Mouse (Mus musculus) forebrain, postnatal 0 days (tissue): ENCODE measurements around the gene Bcl10. TPM values are rescaled to one million over a fixed set of nuclear protein-coding genes. Genes with fewer than 3 reads are reported as not detected.
A peak's percentile ranks its signal among the peaks of the same experiment; 100 is the strongest.

Source experiments
- ATAC-seq: fragments of 200-750 bp; cut with Nextera tagmentation; 2 replicates; pipeline ENCODE4 v1.8.0; 2017; ENCODE audit warnings: mild to moderate bottlenecking, moderate library complexity
- DNase-seq: peaks from one replicate; pipeline ENCODE4 v3.0.0-alpha.2; 2015
- H3K27ac ChIP-seq: fragments of 300-500 bp; sonication (generic); 2 replicates; pipeline ENCODE4 v1.5.1; 2014; ENCODE audit warnings: low read depth, mild to moderate bottlenecking, antibody characterized with exemption, low read length, moderate library complexity, mixed read lengths
- H3K27me3 ChIP-seq: fragments of 300-500 bp; sonication (generic); 2 replicates; pipeline ENCODE4 v1.6.1; 2014; ENCODE audit warnings: mild to moderate bottlenecking, low read length, mixed read lengths; ENCODE audit not compliant: insufficient read depth
- H3K36me3 ChIP-seq: fragments of 300-500 bp; sonication (generic); 2 replicates; pipeline ENCODE4 v1.6.1; 2014; ENCODE audit warnings: mild to moderate bottlenecking, moderate library complexity; ENCODE audit not compliant: insufficient read depth
- H3K4me1 ChIP-seq: fragments of 300-500 bp; sonication (generic); 2 replicates; pipeline ENCODE4 v1.6.1; 2014; ENCODE audit warnings: antibody characterized with exemption; ENCODE audit not compliant: insufficient read depth
- H3K4me2 ChIP-seq: fragments of 300-500 bp; sonication (generic); 2 replicates; pipeline ENCODE4 v1.6.1; 2014; ENCODE audit warnings: low read depth, mild to moderate bottlenecking, moderate library complexity
- H3K4me3 ChIP-seq: fragments of 300-500 bp; sonication (generic); 2 replicates; pipeline ENCODE4 v1.5.1; 2014; ENCODE audit warnings: low read depth, low read length, mixed read lengths
- H3K9ac ChIP-seq: fragments of 300-500 bp; sonication (generic); 2 replicates; pipeline ENCODE4 v1.6.1; 2014; ENCODE audit warnings: mild to moderate bottlenecking
- H3K9me3 ChIP-seq: fragments of 300-500 bp; sonication (generic); 2 replicates; pipeline ENCODE4 v1.6.1; 2016; ENCODE audit warnings: low read length
- CTCF ChIP-seq: sonication (generic); IDR thresholded peaks from 2 replicates; pipeline ENCODE4 v1.5.1; 2016; ENCODE audit warnings: antibody characterized with exemption, control low read depth, low read depth
- WGBS: fragments of 180-500 bp; shearing (Covaris S2); extraction: QIAGEN DNeasy Blood & Tissue Kit; methylation state at CpG from one replicate; pipeline ENCODE4 v1.1.7; 2014; 5-methylcytosine and 5-hydroxymethylcytosine counted together
- polyA plus RNA-seq: library from polyadenylated mRNA; unstranded; fragments of >200 nt; fragmentation: Nextera tagmentation; extraction: Ambion mirVana; gene quantifications from 2 replicates; pipeline ENCODE4 v1.2.1, GENCODE M21; 2015
- total RNA-seq: library from RNA; depleted of rRNA; stranded (reverse); fragments of >200 nt; gene quantifications from 2 replicates; pipeline ENCODE4 v1.2.3, GENCODE M21; 2014

Gene Bcl10
- total and polyA plus RNA-seq, 2 experiments from 2014 or later = 33.2 to 38.1 TPM

- no peak overlapping the region for H3K27ac ChIP-seq
- no peak overlapping the region for H3K9ac ChIP-seq
- no peaks in the 10 kb centered on the region for H3K4me1 ChIP-seq
- H3K9me3 ChIP-seq = no peaks in the 10 kb centered on the region
- no peak overlapping the region for H3K4me3 ChIP-seq
- WGBS = 75% methylated on average over 17 of the region's 17 CpGs
- H3K36me3 ChIP-seq = no peaks in the 10 kb centered on the region
- H3K4me2 ChIP-seq = no peak overlapping the region
- no peak for TF ChIP-seq CTCF
- ATAC-seq = no peak
- DNase-seq = no peak
- H3K27me3 ChIP-seq = no peaks in the 10 kb centered on the region; the same call in 1 of the 2 replicates
Observed at GRCm38 (mm10) chr3:145951287-145952165, 28.9 kb downstream of the Bcl10 start.

GRCm38 (mm10) chr3:145952945-145953344 lies 30.3 kb downstream of the Bcl10 start:
- ATAC-seq = no peak
- H3K36me3 ChIP-seq = no peaks in the 10 kb centered on the region
- no peak overlapping the region for H3K9ac ChIP-seq
- no peak for TF ChIP-seq CTCF
- no peaks in the 10 kb centered on the region; the same call in 1 of the 2 replicates for H3K27me3 ChIP-seq
- H3K4me3 ChIP-seq = no peak overlapping the region
- WGBS = 88% methylated on average over 7 of the region's 7 CpGs
- DNase-seq = no peak
- H3K27ac ChIP-seq = no peak overlapping the region
- no peak overlapping the region for H3K4me2 ChIP-seq
- H3K4me1 ChIP-seq = no peaks in the 10 kb centered on the region
- H3K9me3 ChIP-seq = no peaks in the 10 kb centered on the region

GRCm38 (mm10) chr3:145953411-145953810 lies 30.8 kb downstream of the Bcl10 start:
- TF ChIP-seq CTCF = no peak
- 93% methylated on average over 2 of the region's 2 CpGs for whole genome bisulfite sequencing
- Histone ChIP-seq H3K9me3 (no peaks in the 10 kb centered on the region), H3K9ac (no peak overlapping the region), H3K4me3 (no peak overlapping the region), H3K27me3 (no peaks in the 10 kb centered on the region; the same call in 1 of the 2 replicates), H3K4me1 (no peaks in the 10 kb centered on the region), H3K36me3 (no peaks in the 10 kb centered on the region), H3K4me2 (no peak overlapping the region), H3K27ac (no peak overlapping the region)
- DNase-seq = no peak
- no peak for ATAC-seq

- 32% methylated on average over 1 of the region's 1 CpGs for WGBS
- ATAC-seq = no peak; the same call in 1 of the 2 replicates
Observed at GRCm38 (mm10) chr3:145959824-145960223, 37.2 kb downstream of the Bcl10 start.

GRCm38 (mm10) chr3:145962411-145962810 lies 39.8 kb downstream of the Bcl10 start:
- no peak for ATAC-seq
- Histone ChIP-seq H3K36me3 (no peaks in the 10 kb centered on the region), H3K4me2 (no peak overlapping the region), H3K27me3 (peaks cover 7% of the 10 kb centered on the region; the same call in 1 of the 2 replicates), H3K4me3 (no peak overlapping the region), H3K4me1 (no peaks in the 10 kb centered on the region), H3K9me3 (no peaks in the 10 kb centered on the region), H3K27ac (no peak overlapping the region), H3K9ac (no peak overlapping the region)
- DNase-seq = no peak
- TF ChIP-seq CTCF = no peak
- 21% methylated on average over 9 of the region's 9 CpGs for WGBS

More at GRCm38 (mm10) chr3:145959824-145960223, 37.2 kb downstream of the Bcl10 start:
- Histone ChIP-seq H3K4me3 (no peak overlapping the region), H3K36me3 (no peaks in the 10 kb centered on the region), H3K4me1 (no peaks in the 10 kb centered on the region), H3K27me3 (peaks cover 7% of the 10 kb centered on the region; the same call in 1 of the 2 replicates), H3K4me2 (no peak overlapping the region), H3K9ac (no peak overlapping the region), H3K27ac (no peak overlapping the region), H3K9me3 (no peaks in the 10 kb centered on the region)
- no peak for DNase-seq
- TF ChIP-seq CTCF = no peak

GRCm38 (mm10) chr3:145963101-145964017 lies 40.8 kb downstream of the Bcl10 start:
- peaks cover 7% of the 10 kb centered on the region; the same call in 1 of the 2 replicates for H3K27me3 ChIP-seq
- no peaks in the 10 kb centered on the region for H3K9me3 ChIP-seq
- no peak for TF ChIP-seq CTCF
- no peak for ATAC-seq
- H3K9ac ChIP-seq = no peak overlapping the region
- H3K4me3 ChIP-seq = no peak overlapping the region; the same call in 1 of the 2 replicates
- no peaks in the 10 kb centered on the region for H3K4me1 ChIP-seq
- no peak overlapping the region for H3K27ac ChIP-seq
- WGBS = 20% methylated on average over 31 of the region's 31 CpGs
- H3K4me2 ChIP-seq = peak overlapping the region; percentile 10; the same call in 1 of the 2 replicates
- no peaks in the 10 kb centered on the region for H3K36me3 ChIP-seq
- no peak for DNase-seq
